Mouse (Mus musculus) embryo, embryonic 11 days (tissue): Measurements from ENCODE around the gene Ccdc3.
"Not testable (repeated sequence)": the region's sequence is repeated elsewhere in the genome, so short reads cannot be mapped to it uniquely, and the experiment has no call there.

Experiments used
- DNase-seq: peaks from one replicate; pipeline ENCODE4 v3.0.0-alpha.2; 2015

Gene Ccdc3

GRCm38 (mm10) chr2:5215252-5215815 is 77.8 kb downstream of the Ccdc3 start:
- DNase-seq: no peak

- no peak for DNase-seq
Observed at GRCm38 (mm10) chr2:5219206-5219605, 81.6 kb downstream of the Ccdc3 start.

GRCm38 (mm10) chr2:5219847-5220375 is 82.3 kb downstream of the Ccdc3 start:
- no peak for DNase-seq

GRCm38 (mm10) chr2:5222571-5222970 is 85.0 kb downstream of the Ccdc3 start:
- DNase-seq: no peak

GRCm38 (mm10) chr2:5236846-5237482 is 99.4 kb downstream of the Ccdc3 start:
- DNase-seq: no peak

GRCm38 (mm10) chr2:5237870-5238269 is 100.3 kb downstream of the Ccdc3 start:
- no peak for DNase-seq

- no peak for DNase-seq
Observed at GRCm38 (mm10) chr2:5239492-5239891, 101.9 kb downstream of the Ccdc3 start.

GRCm38 (mm10) chr2:5241469-5241897 is 103.9 kb downstream of the Ccdc3 start:
- DNase-seq: no peak

- not testable (repeated sequence) for DNase-seq
Observed at GRCm38 (mm10) chr2:5249199-5249598, 111.6 kb downstream of the Ccdc3 start.

GRCm38 (mm10) chr2:5249969-5250368 is 112.4 kb downstream of the Ccdc3 start:
- no peak for DNase-seq

- DNase-seq: no peak
Observed at GRCm38 (mm10) chr2:5258250-5258649, 120.7 kb downstream of the Ccdc3 start.

GRCm38 (mm10) chr2:5262279-5262678 is 124.7 kb downstream of the Ccdc3 start:
- no peak for DNase-seq

- no peak for DNase-seq
Observed at GRCm38 (mm10) chr2:5267980-5268379, 130.4 kb downstream of the Ccdc3 start.
